Mouse (Mus musculus): ENCODE results near the gene Csad.

DNA sequence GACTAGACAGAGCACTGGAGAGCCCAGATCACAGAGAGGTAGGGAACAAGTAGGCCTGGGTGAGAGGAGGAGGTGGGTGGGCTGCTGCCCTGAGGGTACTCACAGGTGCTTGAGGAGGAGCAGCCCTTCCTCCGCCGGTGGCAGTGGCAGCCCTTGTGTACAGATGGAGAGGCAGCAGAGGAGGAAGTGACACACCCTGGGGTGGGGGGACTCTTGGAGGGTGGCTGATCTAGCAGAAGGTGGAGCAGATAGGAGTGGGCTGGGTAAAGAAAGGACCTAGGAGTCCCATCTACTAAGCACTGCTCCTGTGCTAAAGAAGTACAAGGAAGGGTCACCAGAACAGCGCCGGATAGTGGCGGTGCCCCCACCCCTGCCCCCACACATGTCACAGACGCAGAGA, 27.2 kb upstream of the Csad start, which contains the start of gene Itgb7:
- TF ChIP-seq CTCF (IDR thresholded peaks at IDR 0.05; ENCODE audit: extremely low read depth, insufficient read depth, low read length) (no peak), POLR2A (IDR thresholded peaks at IDR 0.05; ENCODE audit: extremely low read depth, insufficient read depth, low read length) (no peak)

All from cortical plate, adult 2 months (tissue).